Mouse (Mus musculus): Measurements from ENCODE around the gene Tbc1d22a. TPM values are rescaled to one million over a fixed set of nuclear protein-coding genes. Genes with fewer than 3 reads are reported as not detected.
A peak's percentile ranks its signal among the peaks of the same experiment; 100 is the strongest.

The Tbc1d22a gene
- polyA plus RNA-seq, 1 experiment, result 30.5 TPM

GRCm38 (mm10) chr15:86252684-86253083 lies 38.4 kb downstream of the Tbc1d22a start:
- no peak overlapping the region for H3ac ChIP-seq (ENCODE audit: control insufficient read depth, insufficient read length)

GRCm38 (mm10) chr15:86253411-86253810 lies 39.2 kb downstream of the Tbc1d22a start:
- TF ChIP-seq USF1 (IDR thresholded peaks at IDR 0.05; ENCODE audit: low read depth) (no peak), TCF3 (IDR thresholded peaks at IDR 0.05; ENCODE audit: insufficient read length, low read depth) (no peak), POLR2A (IDR thresholded peaks at IDR 0.05; ENCODE audit: insufficient read length, low read depth) (no peak), MAX (IDR thresholded peaks at IDR 0.05; ENCODE audit: low read depth) (no peak), TCF12 (IDR thresholded peaks at IDR 0.05; ENCODE audit: insufficient read depth, poor library complexity, severe bottlenecking) (no peak), SRF (IDR thresholded peaks at IDR 0.05; ENCODE audit: control insufficient read depth, insufficient read length, low read depth) (no peak), REST (IDR thresholded peaks at IDR 0.05; ENCODE audit: insufficient read depth, insufficient read length) (no peak), MYOD1 (IDR thresholded peaks at IDR 0.05; ENCODE audit: control insufficient read depth in 1 of 3, insufficient read length in 2 of 3, low read depth in 2 of 3) (no peak), MYOG (IDR thresholded peaks at IDR 0.05; ENCODE audit: control insufficient read depth in 1 of 3, insufficient read depth in 1 of 3, insufficient read length in 2 of 3, low read depth in 2 of 3) (no peak), E2F4 (IDR thresholded peaks at IDR 0.05; ENCODE audit: insufficient read depth) (no peak), POLR2AphosphoS2 (IDR thresholded peaks at IDR 0.05; ENCODE audit: insufficient read length, low read depth) (no peak), CEBPB (IDR thresholded peaks at IDR 0.05; ENCODE audit: insufficient read depth, poor library complexity, severe bottlenecking) (no peak)
- Histone ChIP-seq H3ac (ENCODE audit: control insufficient read depth, insufficient read length) (no peak overlapping the region), H3K4me3 (no peak overlapping the region), H3K27me3 (ENCODE audit: control insufficient read depth, insufficient read depth, insufficient read length) (no peaks in the 10 kb centered on the region), H3K79me2 (ENCODE audit: control insufficient read depth, insufficient read depth) (no peaks in the 10 kb centered on the region), H3K36me3 (ENCODE audit: control insufficient read depth, insufficient read depth) (no peaks in the 10 kb centered on the region), H3K4me2 (ENCODE audit: low read depth) (no peak overlapping the region)

More at GRCm38 (mm10) chr15:86252684-86253083, 38.4 kb downstream of the Tbc1d22a start:
- Histone ChIP-seq H3K4me2 (ENCODE audit: low read depth) (no peak overlapping the region), H3K4me3 (no peak overlapping the region), H3K79me2 (ENCODE audit: control insufficient read depth, insufficient read depth) (no peaks in the 10 kb centered on the region), H3K36me3 (ENCODE audit: control insufficient read depth, insufficient read depth) (no peaks in the 10 kb centered on the region), H3K27me3 (ENCODE audit: control insufficient read depth, insufficient read depth, insufficient read length) (no peaks in the 10 kb centered on the region)
- TF ChIP-seq REST (IDR thresholded peaks at IDR 0.05; ENCODE audit: insufficient read depth, insufficient read length), result no peak
- no peak for TF ChIP-seq POLR2AphosphoS2 (IDR thresholded peaks at IDR 0.05; ENCODE audit: insufficient read length, low read depth)
- no peak for TF ChIP-seq MYOG (IDR thresholded peaks at IDR 0.05; ENCODE audit: control insufficient read depth in 1 of 3, insufficient read depth in 1 of 3, insufficient read length in 2 of 3, low read depth in 2 of 3)
- TF ChIP-seq TCF12 (IDR thresholded peaks at IDR 0.05; ENCODE audit: insufficient read depth, poor library complexity, severe bottlenecking), result no peak
- no peak for TF ChIP-seq MAX (IDR thresholded peaks at IDR 0.05; ENCODE audit: low read depth)
- TF ChIP-seq CEBPB (IDR thresholded peaks at IDR 0.05; ENCODE audit: insufficient read depth, poor library complexity, severe bottlenecking), result no peak
- TF ChIP-seq USF1 (IDR thresholded peaks at IDR 0.05; ENCODE audit: low read depth), result no peak
- no peak for TF ChIP-seq POLR2A (IDR thresholded peaks at IDR 0.05; ENCODE audit: insufficient read length, low read depth)
- no peak for TF ChIP-seq E2F4 (IDR thresholded peaks at IDR 0.05; ENCODE audit: insufficient read depth)
- TF ChIP-seq SRF (IDR thresholded peaks at IDR 0.05; ENCODE audit: control insufficient read depth, insufficient read length, low read depth), result no peak
- TF ChIP-seq TCF3 (IDR thresholded peaks at IDR 0.05; ENCODE audit: insufficient read length, low read depth), result no peak
- TF ChIP-seq MYOD1 (IDR thresholded peaks at IDR 0.05; ENCODE audit: control insufficient read depth in 1 of 3, insufficient read length in 2 of 3, low read depth in 2 of 3), result no peak

- no peak overlapping the region for H3K4me3 ChIP-seq
- no peaks in the 10 kb centered on the region for H3K36me3 ChIP-seq (ENCODE audit: control insufficient read depth, insufficient read depth)
- H3K4me2 ChIP-seq (ENCODE audit: low read depth), result peak overlapping the region; percentile 12
- peak in 1 of 3 experiments; percentile 20 for TF ChIP-seq MYOD1 (IDR thresholded peaks at IDR 0.05; ENCODE audit: control insufficient read depth in 1 of 3, insufficient read length in 2 of 3, low read depth in 2 of 3)
- TF ChIP-seq MYOG (IDR thresholded peaks at IDR 0.05; ENCODE audit: control insufficient read depth in 1 of 3, insufficient read depth in 1 of 3, insufficient read length in 2 of 3, low read depth in 2 of 3), result no peak
- H3K79me2 ChIP-seq (ENCODE audit: control insufficient read depth, insufficient read depth), result no peaks in the 10 kb centered on the region
- no peak overlapping the region for H3ac ChIP-seq (ENCODE audit: control insufficient read depth, insufficient read length)
- H3K27me3 ChIP-seq (ENCODE audit: control insufficient read depth, insufficient read depth, insufficient read length), result no peaks in the 10 kb centered on the region
Observed at GRCm38 (mm10) chr15:86256201-86256600, 41.9 kb downstream of the Tbc1d22a start.

GRCm38 (mm10) chr15:86256728-86257179 lies 42.5 kb downstream of the Tbc1d22a start:
- Histone ChIP-seq H3K36me3 (ENCODE audit: control insufficient read depth, insufficient read depth) (no peaks in the 10 kb centered on the region), H3K27me3 (ENCODE audit: control insufficient read depth, insufficient read depth, insufficient read length) (no peaks in the 10 kb centered on the region), H3K79me2 (ENCODE audit: control insufficient read depth, insufficient read depth) (no peaks in the 10 kb centered on the region), H3ac (ENCODE audit: control insufficient read depth, insufficient read length) (no peak overlapping the region), H3K4me2 (ENCODE audit: low read depth) (peak overlapping the region; percentile 12), H3K4me3 (no peak overlapping the region)
- peak; percentile 51; the same call in 1 of the 2 replicates for TF ChIP-seq CEBPB (IDR thresholded peaks at IDR 0.05; ENCODE audit: insufficient read depth, poor library complexity, severe bottlenecking)
- TF ChIP-seq MYOG (IDR thresholded peaks at IDR 0.05; ENCODE audit: control insufficient read depth in 1 of 3, insufficient read depth in 1 of 3, insufficient read length in 2 of 3, low read depth in 2 of 3), result peak; percentile 56 to 90 (median 87)
- no peak for TF ChIP-seq USF1 (IDR thresholded peaks at IDR 0.05; ENCODE audit: low read depth)
- TF ChIP-seq POLR2AphosphoS2 (IDR thresholded peaks at IDR 0.05; ENCODE audit: insufficient read length, low read depth), result no peak
- TF ChIP-seq MYOD1 (IDR thresholded peaks at IDR 0.05; ENCODE audit: control insufficient read depth in 1 of 3, insufficient read length in 2 of 3, low read depth in 2 of 3), result peak; percentile 55 to 77 (median 55)
- peak; percentile 56 for TF ChIP-seq SRF (IDR thresholded peaks at IDR 0.05; ENCODE audit: control insufficient read depth, insufficient read length, low read depth)
- no peak for TF ChIP-seq TCF3 (IDR thresholded peaks at IDR 0.05; ENCODE audit: insufficient read length, low read depth)
- no peak for TF ChIP-seq MAX (IDR thresholded peaks at IDR 0.05; ENCODE audit: low read depth)
- peak; percentile 52 for TF ChIP-seq TCF12 (IDR thresholded peaks at IDR 0.05; ENCODE audit: insufficient read depth, poor library complexity, severe bottlenecking)
